Mouse (Mus musculus) frontal cortex, adult (tissue): ENCODE measurements around the gene Zg16.

Experiments used
- ATAC-seq: cut with Nextera tagmentation; 2 replicates; pipeline ENCODE4 v1.9.2; 2017; ENCODE audit warnings: mild to moderate bottlenecking, moderate library complexity, mixed read lengths; ENCODE audit not compliant: low TSS enrichment

Zg16 gene

DNA sequence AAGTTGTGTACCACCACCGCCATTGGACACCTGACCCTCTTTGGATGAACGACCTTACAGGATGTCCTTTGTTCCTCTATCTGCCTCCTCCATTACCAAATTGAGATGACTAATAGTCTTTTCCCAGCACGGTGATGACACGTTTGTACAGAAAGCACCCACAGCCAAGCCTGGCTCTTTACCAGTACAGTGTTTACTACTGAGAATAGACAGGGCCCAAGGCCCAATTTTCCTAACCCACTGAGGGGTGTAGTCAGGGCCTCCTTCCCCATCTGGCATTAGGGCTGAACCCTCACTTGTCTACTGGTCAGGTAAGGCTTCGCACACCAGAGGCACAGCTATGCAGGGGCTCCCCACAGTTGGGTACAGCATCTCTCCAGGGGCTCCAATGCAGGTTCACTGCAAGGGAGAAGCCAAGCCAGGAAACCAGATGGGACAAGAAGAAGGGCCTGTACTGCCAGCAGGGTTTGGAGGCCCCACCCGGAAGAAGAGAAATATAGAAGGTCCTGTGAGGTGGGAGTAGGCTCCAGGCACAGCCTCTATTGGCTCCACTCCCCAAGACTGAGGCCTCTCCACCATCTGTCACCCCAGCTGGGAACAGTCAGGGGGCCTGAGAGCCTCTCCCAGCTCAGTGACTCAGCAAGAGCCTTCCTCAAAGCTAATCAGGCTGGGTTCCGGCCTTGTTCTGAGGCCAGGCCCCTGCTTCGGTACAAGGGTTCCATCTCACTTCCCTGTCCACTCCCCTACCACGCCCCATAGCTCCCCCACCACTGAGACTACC, 78.7 kb downstream of the Zg16 start:
- ATAC-seq: peak; percentile 82

GRCm38 (mm10) chr7:127007313-127008024, 79.7 kb downstream of the Zg16 start:
- no peak for ATAC-seq

GRCm38 (mm10) chr7:127004122-127004875, 82.8 kb downstream of the Zg16 start:
- ATAC-seq: no peak

GRCm38 (mm10) chr7:127003620-127004019, 83.5 kb downstream of the Zg16 start:
- no peak for ATAC-seq
